Mouse (Mus musculus) adrenal gland, adult 2 months (tissue): Measurements from ENCODE around the gene Nrp2. TPM values are rescaled to one million over a fixed set of nuclear protein-coding genes. Genes with fewer than 3 reads are reported as not detected.

Source experiments
- DNase-seq: peaks from one replicate; pipeline ENCODE4 v3.0.0; 2021
- polyA plus RNA-seq: library from polyadenylated mRNA; depleted of rRNA; stranded (reverse); fragments of >200 nt; gene quantifications from 2 replicates; pipeline ENCODE4 v1.2.3, GENCODE M21; 2012
- total RNA-seq, 2 experiments: library from RNA; stranded (reverse); gene quantifications; 2 replicates each; pipeline ENCODE4 v1.2.3; 2021

Nrp2 gene
- total and polyA plus RNA-seq, 3 experiments: 16.6 to 46.3 (median 32.1) TPM

DNA sequence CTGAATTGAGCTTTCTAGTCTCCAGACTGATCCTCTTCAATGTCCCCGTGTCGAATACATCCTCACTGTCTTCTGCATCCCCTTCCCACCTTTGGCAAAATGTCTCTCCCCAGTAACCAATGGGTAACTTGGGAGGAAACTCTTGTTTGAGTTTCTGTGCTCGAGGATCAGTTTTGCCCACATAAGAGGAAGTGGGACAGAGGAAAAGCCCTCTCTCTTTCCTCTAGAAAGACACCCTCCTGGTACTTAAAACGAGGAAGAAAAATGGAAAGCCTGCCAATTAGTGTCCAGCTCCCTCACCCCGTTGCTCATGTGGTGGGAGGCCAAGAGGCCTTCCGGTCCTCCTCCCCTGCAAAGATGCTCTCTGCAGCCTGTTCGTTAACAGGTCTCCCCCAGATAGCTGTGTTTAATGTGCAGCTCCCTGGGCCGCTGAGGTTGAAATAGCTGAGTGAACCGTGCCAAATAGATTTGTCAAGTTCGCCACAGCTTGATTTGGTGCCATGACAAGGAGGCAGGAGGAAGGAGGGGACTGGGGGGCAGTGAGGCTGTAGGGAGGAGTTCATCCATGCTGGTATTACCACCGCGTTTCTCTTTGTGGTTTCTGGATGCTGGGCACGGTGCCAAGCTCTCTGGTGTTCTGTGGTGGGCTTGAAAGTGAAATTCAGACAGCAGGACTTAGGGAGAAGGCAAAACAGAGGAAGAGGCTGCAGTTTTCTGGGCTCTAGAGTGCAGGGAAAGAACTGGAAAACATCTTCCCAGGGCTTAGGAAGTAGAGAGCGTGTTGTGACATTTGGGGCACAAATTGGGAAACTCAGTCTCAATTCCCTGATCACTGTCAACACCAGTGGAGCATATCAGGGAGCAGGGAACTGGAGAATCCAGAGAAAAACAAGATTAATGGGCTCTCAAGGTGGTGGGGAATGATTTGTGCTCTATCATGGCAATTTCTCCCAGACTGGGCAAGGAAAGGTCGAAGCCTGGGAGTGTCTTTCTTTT is 48.2 kb downstream of the Nrp2 start:
- peak; percentile 52 for DNase-seq

DNA sequence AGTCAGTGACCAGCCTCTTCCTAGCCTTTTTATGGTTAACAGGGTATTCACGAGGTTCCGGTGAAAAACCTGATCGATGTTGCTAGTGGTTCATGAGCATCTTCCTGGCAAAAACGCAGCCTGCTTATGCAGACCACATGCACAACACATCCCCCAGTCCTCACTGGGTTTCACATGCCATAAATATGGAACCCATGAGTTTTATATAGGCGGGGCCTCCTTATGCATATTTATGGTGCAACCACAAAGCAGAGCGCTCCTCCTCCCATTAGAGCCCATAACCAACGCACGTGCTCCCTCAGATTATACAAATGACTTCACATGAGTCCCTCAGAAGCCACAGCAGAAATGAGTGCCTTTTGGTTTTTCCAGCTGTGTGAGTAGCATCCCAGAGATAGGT is 49.0 kb downstream of the Nrp2 start:
- DNase-seq: no peak

DNA sequence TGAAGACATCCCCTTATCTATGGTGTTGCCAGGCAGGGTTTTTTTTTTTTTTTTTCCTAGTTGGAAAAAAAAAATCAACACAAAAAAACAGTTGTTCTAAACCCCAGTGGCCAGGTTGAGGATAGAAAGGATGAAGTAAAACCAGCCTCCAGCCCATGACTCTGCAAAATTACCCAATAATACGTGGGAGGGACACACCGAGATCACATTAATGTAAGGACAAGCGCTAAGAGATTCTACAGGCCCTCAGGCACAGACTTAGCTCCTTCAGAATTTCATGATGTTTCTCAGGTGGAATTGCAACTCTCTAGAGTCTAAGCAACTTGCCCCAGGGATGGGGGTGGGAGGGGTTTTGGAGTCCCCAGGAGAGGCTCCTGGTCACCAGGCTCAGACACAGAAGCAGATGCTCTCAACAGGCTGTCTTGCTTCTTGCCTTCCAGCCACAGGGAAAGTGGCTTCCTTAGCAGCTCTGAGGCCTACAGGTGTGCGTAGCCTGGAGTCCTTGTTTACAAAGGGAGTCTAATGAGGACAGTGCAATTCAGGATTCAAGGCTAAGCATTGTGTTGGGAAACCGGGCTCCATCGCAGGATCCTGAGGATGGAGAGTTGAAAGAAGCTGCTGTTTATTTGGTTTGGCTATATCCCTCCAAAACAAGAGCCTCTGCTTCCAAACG is 49.7 kb downstream of the Nrp2 start:
- DNase-seq: no peak

GRCm38 (mm10) chr1:62754066-62754835 is 51.2 kb downstream of the Nrp2 start:
- peak; percentile 48 for DNase-seq

GRCm38 (mm10) chr1:62760086-62760485 is 57.0 kb downstream of the Nrp2 start:
- no peak for DNase-seq

- no peak for DNase-seq
These were observed 57.5 kb downstream of the Nrp2 start for GRCm38 (mm10) chr1:62760565-62760964.

GRCm38 (mm10) chr1:62763779-62764178 is 60.7 kb downstream of the Nrp2 start:
- no peak for DNase-seq

GRCm38 (mm10) chr1:62765171-62765570 is 62.1 kb downstream of the Nrp2 start:
- DNase-seq: no peak

DNA sequence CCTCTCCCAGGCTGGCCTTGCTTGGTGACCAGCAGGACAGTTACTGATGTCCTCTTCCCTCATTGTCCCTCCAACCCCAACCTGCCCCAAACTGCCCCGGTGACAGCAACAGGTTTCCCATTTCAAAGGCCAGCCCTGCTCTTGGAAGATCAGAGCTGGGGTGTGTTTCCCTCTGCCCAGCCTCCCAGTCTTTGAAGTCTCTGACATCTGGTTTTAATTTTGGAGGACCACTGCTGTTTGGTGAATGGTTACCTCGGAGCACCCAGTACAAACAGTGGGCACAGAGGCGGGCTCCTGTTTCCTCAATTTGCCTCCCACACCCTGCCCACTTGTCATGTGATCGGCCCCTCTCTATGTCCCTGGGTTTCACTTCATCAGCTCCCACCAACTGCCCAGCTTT is 63.7 kb downstream of the Nrp2 start:
- no peak for DNase-seq

DNA sequence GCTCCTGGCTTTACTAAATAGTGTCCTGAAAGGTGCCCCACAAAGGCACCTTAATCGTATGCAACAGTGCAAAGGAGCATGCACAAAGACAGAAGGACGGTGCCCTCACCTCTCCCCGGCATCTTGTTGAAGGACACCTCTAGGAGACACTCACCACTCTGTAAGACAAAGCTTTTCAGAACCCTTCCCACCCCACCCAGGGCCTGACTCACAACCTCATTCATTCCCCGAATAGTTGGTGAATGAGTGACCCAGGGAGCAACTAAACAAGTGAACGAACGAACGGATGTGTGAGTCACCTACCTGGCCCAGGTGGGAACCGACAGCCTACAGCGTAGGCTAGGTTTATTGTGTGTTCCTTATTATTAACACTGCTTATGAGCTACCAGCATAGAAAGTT is 64.5 kb downstream of the Nrp2 start:
- DNase-seq: no peak

- no peak for DNase-seq
These were observed 67.5 kb downstream of the Nrp2 start for GRCm38 (mm10) chr1:62770576-62770975.

- no peak for DNase-seq
These were observed 69.3 kb downstream of the Nrp2 start for GRCm38 (mm10) chr1:62772391-62772790.

- no peak for DNase-seq
These were observed 70.2 kb downstream of the Nrp2 start for GRCm38 (mm10) chr1:62773105-62773920.

GRCm38 (mm10) chr1:62773921-62774191 is 70.8 kb downstream of the Nrp2 start:
- DNase-seq: no peak

GRCm38 (mm10) chr1:62774288-62775218 is 71.5 kb downstream of the Nrp2 start:
- no peak for DNase-seq

DNA sequence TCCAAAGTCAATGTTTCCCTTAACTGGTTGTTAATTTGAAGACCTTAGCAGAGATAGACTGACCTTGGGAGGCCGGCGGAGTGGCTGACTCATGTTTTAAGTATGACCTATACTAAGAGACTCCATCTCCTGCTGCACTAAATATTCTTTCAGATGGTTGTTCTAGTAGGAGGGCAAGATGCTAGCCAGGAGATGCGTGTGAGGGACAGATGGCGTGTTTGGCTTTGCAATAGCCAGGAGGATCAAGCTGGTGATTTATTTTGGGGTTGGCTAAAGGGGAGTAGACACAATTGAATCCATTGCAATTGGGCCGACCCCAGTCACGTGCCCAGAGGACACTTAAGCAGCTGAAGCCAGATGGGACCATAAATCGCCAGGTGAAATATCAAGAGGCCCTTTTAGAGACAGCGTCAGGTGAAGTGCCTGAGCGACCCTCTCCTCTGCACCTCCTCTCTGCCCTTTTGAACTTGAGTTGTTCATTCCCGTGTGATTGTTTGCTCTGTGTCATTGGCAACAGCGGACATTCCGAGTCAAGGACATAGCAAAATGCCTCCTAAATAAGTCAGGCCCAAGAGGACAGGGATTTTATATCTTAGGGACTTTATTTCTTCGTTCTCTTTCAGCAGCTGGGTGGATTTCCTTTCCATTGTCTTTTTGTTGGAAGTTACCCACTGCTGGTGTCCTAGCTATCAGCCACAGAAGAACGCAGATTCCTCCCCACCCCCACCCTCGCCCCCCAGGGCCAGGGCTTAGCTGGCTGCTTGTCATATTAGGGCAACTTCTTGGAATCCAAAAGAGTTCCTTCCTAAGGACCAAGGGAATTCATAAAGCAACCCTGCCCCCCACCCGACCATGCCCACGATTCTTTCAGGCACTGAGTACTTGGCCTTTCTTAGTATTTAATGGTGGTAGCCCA is 74.5 kb downstream of the Nrp2 start:
- peak; percentile 74 for DNase-seq

DNA sequence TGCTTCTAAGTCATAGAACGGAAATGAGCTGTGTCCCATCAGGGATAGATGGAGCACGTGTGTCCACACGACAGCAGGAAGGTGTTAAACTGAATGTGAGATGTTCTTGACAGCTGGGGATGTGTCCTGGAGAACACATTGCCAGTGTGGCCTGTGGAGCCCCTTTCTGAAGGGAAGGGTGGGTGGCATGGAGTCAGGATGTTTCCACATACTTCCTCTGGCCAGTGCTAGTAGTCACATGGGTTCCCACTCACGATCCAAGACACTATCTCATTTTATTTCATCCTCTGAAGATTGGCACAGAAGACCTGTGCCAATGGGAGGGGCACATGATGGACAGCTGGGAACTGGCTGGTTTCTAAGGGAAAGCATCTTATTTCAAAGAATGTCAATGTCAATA is 75.8 kb downstream of the Nrp2 start:
- DNase-seq: no peak

DNA sequence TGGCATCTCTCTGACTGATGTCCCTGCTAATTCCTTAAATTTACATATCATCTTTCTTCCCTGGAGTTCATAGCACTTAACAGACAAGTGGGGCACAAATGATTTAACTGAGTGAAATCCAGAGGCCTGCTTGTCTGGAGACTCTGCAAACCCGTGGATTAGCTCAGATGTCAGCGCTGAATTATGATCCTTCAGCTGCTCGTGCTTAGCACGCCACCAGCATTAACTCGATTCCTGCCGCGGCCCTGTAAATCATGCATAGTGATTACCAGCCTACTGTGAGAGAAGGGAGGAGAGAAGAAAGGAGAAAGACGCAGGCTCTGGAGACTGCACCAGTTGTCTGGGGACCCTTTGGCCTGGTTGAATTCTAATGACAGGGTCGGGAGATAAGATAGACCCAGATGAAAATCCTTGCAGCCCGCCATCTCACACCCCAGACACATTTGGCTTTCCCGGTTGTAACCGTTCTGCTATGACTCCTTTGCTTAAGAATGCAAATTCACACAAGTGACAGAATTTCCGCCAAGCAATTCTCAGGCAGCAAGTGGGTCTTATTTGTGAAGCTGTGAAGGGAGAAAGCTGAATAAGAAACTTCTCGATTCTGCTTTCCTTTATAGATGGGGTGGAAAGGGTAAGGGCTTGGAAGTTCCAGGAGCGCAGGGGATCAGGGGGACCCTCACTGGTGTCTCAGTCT is 77.1 kb downstream of the Nrp2 start:
- DNase-seq: no peak

GRCm38 (mm10) chr1:62782155-62782554 is 79.1 kb downstream of the Nrp2 start:
- DNase-seq: no peak
